Mouse (Mus musculus): ENCODE data around the gene Thpo. TPM values are rescaled to one million over a fixed set of nuclear protein-coding genes. Genes with fewer than 3 reads are reported as not detected.

Gene Thpo
- polyA plus RNA-seq, 2 experiments, result 2.8 to 3.6 TPM

GRCm38 (mm10) chr16:20699266-20699665 is 35.0 kb downstream of the Thpo start:
- no peak overlapping the region for H3K4me2 ChIP-seq (ENCODE audit: low read depth)
- peaks cover 26 to 27% of the 10 kb centered on the region in 2 experiments for H3K4me1 ChIP-seq (replicated peaks; ENCODE audit: control insufficient read depth in 2 of 2, insufficient read depth in 2 of 2, low read length in 1 of 2)
- no peaks in the 10 kb centered on the region for H3K36me3 ChIP-seq (replicated peaks; ENCODE audit: control insufficient read depth, insufficient read depth, low read depth)
- no peak for ATAC-seq (ENCODE audit: insufficient read depth)
- H3K4me3 ChIP-seq (ENCODE audit: insufficient read depth in 1 of 2, low read depth in 2 of 2, low read length in 2 of 2), result no peak overlapping the region
- no peak overlapping the region for H3K9ac ChIP-seq (replicated peaks)
- DNase-seq (ENCODE audit: low read depth in 3 of 3, low spot score in 3 of 3), result no peak
- H3K27ac ChIP-seq, result no peak overlapping the region
- 62% methylated on average over 5 of the region's 5 CpGs for WGBS (ENCODE audit: insufficient replicate concordance)
- no peaks in the 10 kb centered on the region for H3K9me3 ChIP-seq (ENCODE audit: control insufficient read depth, low read length)
- peaks cover 27% of the 10 kb centered on the region for H3K27me3 ChIP-seq (ENCODE audit: control insufficient read depth, insufficient read depth, low read length)
- TF ChIP-seq EP300 (IDR thresholded peaks at IDR 0.05; ENCODE audit: low read depth), result no peak
- TF ChIP-seq CTCF (IDR thresholded peaks at IDR 0.05; ENCODE audit: low read depth), result no peak

DNA sequence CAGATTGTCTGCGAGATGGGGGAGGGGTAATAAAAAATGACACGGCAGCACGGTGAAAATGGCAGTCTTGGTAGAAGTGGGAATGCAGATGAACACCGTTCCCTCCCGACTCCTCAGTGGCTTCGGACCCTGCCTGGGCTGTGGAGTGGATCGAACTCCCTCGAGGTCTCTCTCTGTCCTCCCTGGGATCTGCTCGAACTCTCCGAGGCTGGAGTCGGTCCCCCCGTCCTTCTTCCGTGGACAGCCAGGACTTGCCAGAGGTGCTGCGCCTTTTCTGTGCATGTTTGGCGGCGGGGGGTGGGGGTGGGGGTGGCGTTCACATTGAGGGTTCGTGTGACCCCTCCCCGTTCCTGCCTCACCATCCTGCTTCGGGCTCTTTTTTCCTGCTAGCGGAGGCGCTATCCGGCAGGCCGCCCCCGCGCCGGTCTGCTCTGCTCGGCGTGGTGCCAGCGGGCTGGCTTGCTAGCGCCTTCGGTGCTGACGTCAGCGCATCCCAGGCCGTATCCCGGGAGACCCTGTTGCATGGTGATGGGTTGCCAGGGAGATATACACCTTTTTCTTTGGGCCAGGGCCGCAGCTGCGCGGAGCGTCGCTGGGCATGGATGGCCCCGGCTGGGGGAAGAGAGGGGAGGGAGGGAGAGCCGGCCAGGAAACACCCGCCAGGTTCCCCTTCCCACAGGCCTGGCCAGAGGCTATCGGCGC is 38.5 kb downstream of the Thpo start:
- Histone ChIP-seq H3K4me3 (ENCODE audit: insufficient read depth in 1 of 2, low read depth in 2 of 2, low read length in 2 of 2) (peak overlapping the region; percentile 10 to 34; a peak in 3 of 4 replicates), H3K36me3 (replicated peaks; ENCODE audit: control insufficient read depth, insufficient read depth, low read depth) (peaks cover 7% of the 10 kb centered on the region), H3K9ac (replicated peaks) (peak overlapping the region; percentile 18; the same call in 1 of the 2 replicates), H3K9me3 (ENCODE audit: control insufficient read depth, low read length) (no peaks in the 10 kb centered on the region), H3K4me1 (replicated peaks; ENCODE audit: control insufficient read depth in 2 of 2, insufficient read depth in 2 of 2, low read length in 1 of 2) (peaks cover 2 to 3% of the 10 kb centered on the region in 2 experiments; a peak in 3 of 4 replicates), H3K27me3 (ENCODE audit: control insufficient read depth, insufficient read depth, low read length) (peaks cover 31% of the 10 kb centered on the region), H3K27ac (no peak overlapping the region), H3K4me2 (ENCODE audit: low read depth) (peak overlapping the region; percentile 58)
- TF ChIP-seq EP300 (IDR thresholded peaks at IDR 0.05; ENCODE audit: low read depth) (no peak), CTCF (IDR thresholded peaks at IDR 0.05; ENCODE audit: low read depth) (no peak)
- ATAC-seq (ENCODE audit: insufficient read depth) (no peak), DNase-seq (ENCODE audit: low read depth in 3 of 3, low spot score in 3 of 3) (no peak)
- 5% methylated on average over 46 of the region's 46 CpGs for WGBS (ENCODE audit: insufficient replicate concordance)

- DNase-seq (ENCODE audit: low read depth in 3 of 3, low spot score in 3 of 3) (no peak), ATAC-seq (ENCODE audit: insufficient read depth) (no peak)
- Histone ChIP-seq H3K27ac (no peak overlapping the region), H3K4me3 (ENCODE audit: insufficient read depth in 1 of 2, low read depth in 2 of 2, low read length in 2 of 2) (no peak overlapping the region), H3K36me3 (replicated peaks; ENCODE audit: control insufficient read depth, insufficient read depth, low read depth) (peaks cover 16% of the 10 kb centered on the region), H3K27me3 (ENCODE audit: control insufficient read depth, insufficient read depth, low read length) (peaks cover 31% of the 10 kb centered on the region), H3K4me1 (replicated peaks; ENCODE audit: control insufficient read depth in 2 of 2, insufficient read depth in 2 of 2, low read length in 1 of 2) (peaks cover 3 to 4% of the 10 kb centered on the region in 2 experiments), H3K4me2 (ENCODE audit: low read depth) (no peak overlapping the region), H3K9ac (replicated peaks) (no peak overlapping the region), H3K9me3 (ENCODE audit: control insufficient read depth, low read length) (no peaks in the 10 kb centered on the region)
- TF ChIP-seq EP300 (IDR thresholded peaks at IDR 0.05; ENCODE audit: low read depth) (no peak), CTCF (IDR thresholded peaks at IDR 0.05; ENCODE audit: low read depth) (no peak)
- 60% methylated on average over 8 of the region's 8 CpGs for WGBS (ENCODE audit: insufficient replicate concordance)
Measured at GRCm38 (mm10) chr16:20694781-20695180, 39.5 kb downstream of the Thpo start.

- Histone ChIP-seq H3K4me2 (ENCODE audit: low read depth) (peak within 1 kb of the TSS; percentile 92), H3K27ac (no peak within 1 kb of the TSS), H3K4me3 (ENCODE audit: insufficient read depth in 1 of 2, low read depth in 2 of 2, low read length in 2 of 2) (peak within 1 kb of the TSS; percentile 66 to 68), H3K4me1 (replicated peaks; ENCODE audit: control insufficient read depth in 2 of 2, insufficient read depth in 2 of 2, low read length in 1 of 2) (peaks cover 3 to 6% of the 10 kb centered on the region in 2 experiments), H3K27me3 (ENCODE audit: control insufficient read depth, insufficient read depth, low read length) (peaks cover 31% of the 10 kb centered on the region), H3K9me3 (ENCODE audit: control insufficient read depth, low read length) (no peaks in the 10 kb centered on the region), H3K36me3 (replicated peaks; ENCODE audit: control insufficient read depth, insufficient read depth, low read depth) (peaks cover 32% of the 10 kb centered on the region), H3K9ac (replicated peaks) (peak within 1 kb of the TSS; percentile 74)
- 1% methylated on average over 37 of the region's 37 CpGs for WGBS (ENCODE audit: insufficient replicate concordance)
- no peak; the same call in 1 of the 2 replicates for TF ChIP-seq EP300 (IDR thresholded peaks at IDR 0.05; ENCODE audit: low read depth)
- TF ChIP-seq CTCF (IDR thresholded peaks at IDR 0.05; ENCODE audit: low read depth), result no peak
- ATAC-seq (ENCODE audit: insufficient read depth) (peak; percentile 89), DNase-seq (ENCODE audit: low read depth in 3 of 3, low spot score in 3 of 3) (peak in 2 of 3 experiments; percentile 60)
Measured at GRCm38 (mm10) chr16:20693111-20693701, 41.1 kb downstream of the Thpo start, which contains the start of gene Fam131a. Fam131a (plus strand) TSS chr16:20693241.

Measured in liver, embryonic 14.5 days (tissue).